Mouse (Mus musculus) olfactory bulb, adult 2 months (tissue): Measurements from ENCODE around the gene Iqck.

ENCODE experiments used
- CTCF ChIP-seq: fragments of 200-500 bp; IDR thresholded peaks from 2 replicates; pipeline ENCODE4 v1.5.1; 2012; ENCODE audit warnings: low read depth, mild to moderate bottlenecking, low read length, moderate library complexity; ENCODE audit not compliant: insufficient read depth
- POLR2A ChIP-seq: fragments of 200-500 bp; IDR thresholded peaks from 2 replicates; pipeline ENCODE4 v1.6.1; 2012; ENCODE audit warnings: mild to moderate bottlenecking, low read depth, low read length, moderate library complexity; ENCODE audit not compliant: insufficient read depth

DNA sequence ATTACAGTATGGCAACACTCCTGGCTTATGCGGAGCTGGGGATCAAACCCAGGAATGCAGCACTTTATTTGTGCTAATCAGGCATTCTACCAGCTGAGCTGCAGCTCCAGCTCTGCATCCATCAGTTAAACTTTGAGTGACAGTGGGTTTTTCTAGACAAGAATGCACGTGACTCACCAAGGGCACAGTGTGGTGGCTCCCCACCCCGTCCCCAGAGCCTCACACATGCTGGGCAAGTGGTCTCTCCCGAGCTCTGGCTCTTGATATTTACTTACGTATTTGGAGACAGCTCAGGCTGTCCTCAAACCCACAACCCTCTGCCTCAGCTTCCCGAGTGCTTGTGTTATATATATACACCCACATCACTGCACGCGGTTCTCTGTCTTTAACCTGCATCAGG is 73.4 kb downstream of the Iqck start:
- TF ChIP-seq CTCF (no peak), POLR2A (no peak)
